Mouse (Mus musculus): ENCODE measurements around the gene Hemgn. TPM values are rescaled to one million over a fixed set of nuclear protein-coding genes. Genes with fewer than 3 reads are reported as not detected.

Gene Hemgn
- total and polyA plus RNA-seq, 3 experiments, result 11.8 to 19.9 TPM; not detected in 1

DNA sequence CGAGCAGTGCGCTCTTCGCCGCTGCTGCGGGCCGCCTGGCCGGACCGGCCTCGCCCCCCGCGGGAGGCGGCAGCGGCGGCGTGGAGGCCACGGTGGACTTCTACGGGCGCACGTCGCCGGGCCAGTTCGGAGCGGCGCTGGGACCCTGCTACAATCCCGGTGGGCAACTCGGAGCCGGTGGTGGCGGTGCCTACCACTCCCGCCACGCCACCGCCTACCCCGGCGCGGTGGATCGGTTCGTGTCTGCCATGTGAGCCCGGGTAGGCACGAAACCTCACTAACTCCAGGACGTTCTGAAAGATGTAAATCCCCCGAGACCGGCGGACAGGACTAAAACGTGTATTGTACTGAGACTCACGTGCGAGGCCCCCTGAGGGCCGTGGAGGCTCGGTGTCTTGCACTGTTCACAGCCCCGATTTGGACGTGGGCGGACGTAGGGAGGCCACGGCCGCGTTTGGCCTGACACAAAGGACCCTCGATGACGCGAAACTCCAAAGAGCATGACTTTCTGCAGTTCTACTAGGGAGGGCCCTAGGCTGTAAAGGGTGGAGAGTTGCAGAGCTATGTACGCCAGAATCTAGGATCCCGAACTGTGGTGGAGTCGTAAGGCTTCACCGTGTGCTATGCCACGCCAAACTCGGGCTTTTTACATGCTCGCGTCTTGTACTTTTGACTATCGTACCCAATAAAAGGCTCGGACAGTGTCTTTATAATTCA is 68.1 kb downstream of the Hemgn start:
- Histone ChIP-seq H3K9me3 (replicated peaks; ENCODE audit: insufficient read depth, low read length) (no peaks in the 10 kb centered on the region), H3K4me3 (ENCODE audit: control insufficient read depth in 1 of 2, insufficient read depth in 1 of 2, low read depth in 2 of 2, low read length in 2 of 2) (no peak overlapping the region), H3K36me3 (ENCODE audit: control insufficient read depth in 1 of 2, insufficient read depth in 2 of 2, low read length in 2 of 2) (no peaks in the 10 kb centered on the region), H3K79me2 (ENCODE audit: control insufficient read depth, insufficient read depth, low read length, poor library complexity) (no peaks in the 10 kb centered on the region), H3K4me1 (ENCODE audit: control insufficient read depth in 1 of 2, insufficient read depth in 2 of 2, low read length in 2 of 2) (no peaks in the 10 kb centered on the region), H3K27ac (ENCODE audit: control insufficient read depth, low read depth, low read length) (no peak overlapping the region), H3K9ac (ENCODE audit: control insufficient read depth, low read depth, low read length, poor library complexity, severe bottlenecking) (no peak overlapping the region), H3K27me3 (ENCODE audit: control insufficient read depth in 1 of 2, insufficient read depth in 2 of 2, low read length in 2 of 2) (peaks cover 2 to 14% of the 10 kb centered on the region in 2 experiments; a peak in 3 of 4 replicates)
- no peak for TF ChIP-seq EP300 (IDR thresholded peaks at IDR 0.05; ENCODE audit: low read depth in 1 of 2, low read length in 2 of 2)
- TF ChIP-seq CTCF (IDR thresholded peaks at IDR 0.05 in 2 of 3, conservative IDR thresholded peaks at IDR 0.05 in 1 of 3; ENCODE audit: control insufficient read depth in 1 of 3, insufficient read depth in 1 of 3, low read depth in 2 of 3, low read length in 3 of 3, poor library complexity in 1 of 3, severe bottlenecking in 1 of 3), result no peak
- no peak for TF ChIP-seq ZC3H11A (IDR thresholded peaks at IDR 0.05; ENCODE audit: low read depth, low read length)
- TF ChIP-seq GATA1 (IDR thresholded peaks at IDR 0.05; ENCODE audit: low read depth, low read length), result no peak
- no peak for TF ChIP-seq MYC (IDR thresholded peaks at IDR 0.05; ENCODE audit: low read depth, low read length)
- TF ChIP-seq ETS1 (IDR thresholded peaks at IDR 0.05; ENCODE audit: low read depth, low read length), result no peak
- TF ChIP-seq RAD21 (IDR thresholded peaks at IDR 0.05; ENCODE audit: low read depth, low read length), result no peak
- TF ChIP-seq NRF1 (IDR thresholded peaks at IDR 0.05; ENCODE audit: insufficient read depth, low read depth, low read length, poor library complexity, severe bottlenecking), result no peak
- no peak for TF ChIP-seq ELF1 (IDR thresholded peaks at IDR 0.05; ENCODE audit: low read depth, low read length)
- TF ChIP-seq HCFC1 (IDR thresholded peaks at IDR 0.05; ENCODE audit: low read depth, low read length), result no peak
- no peak for TF ChIP-seq E2F4 (IDR thresholded peaks at IDR 0.05; ENCODE audit: borderline replicate concordance, low read depth, low read length)
- TF ChIP-seq JUND (IDR thresholded peaks at IDR 0.05; ENCODE audit: low read depth, low read length), result no peak
- TF ChIP-seq USF2 (IDR thresholded peaks at IDR 0.05; ENCODE audit: borderline replicate concordance in 1 of 2, insufficient read depth in 1 of 2, low read depth in 1 of 2, low read length in 2 of 2), result no peak
- no peak for TF ChIP-seq USF1 (IDR thresholded peaks at IDR 0.05; ENCODE audit: low read depth, low read length)
- TF ChIP-seq MXI1 (IDR thresholded peaks at IDR 0.05; ENCODE audit: low read depth, low read length), result no peak
- TF ChIP-seq TCF12 (IDR thresholded peaks at IDR 0.05; ENCODE audit: low read depth, low read length), result no peak
- no peak for DNase-seq (ENCODE audit: low read depth, low spot score)

DNA sequence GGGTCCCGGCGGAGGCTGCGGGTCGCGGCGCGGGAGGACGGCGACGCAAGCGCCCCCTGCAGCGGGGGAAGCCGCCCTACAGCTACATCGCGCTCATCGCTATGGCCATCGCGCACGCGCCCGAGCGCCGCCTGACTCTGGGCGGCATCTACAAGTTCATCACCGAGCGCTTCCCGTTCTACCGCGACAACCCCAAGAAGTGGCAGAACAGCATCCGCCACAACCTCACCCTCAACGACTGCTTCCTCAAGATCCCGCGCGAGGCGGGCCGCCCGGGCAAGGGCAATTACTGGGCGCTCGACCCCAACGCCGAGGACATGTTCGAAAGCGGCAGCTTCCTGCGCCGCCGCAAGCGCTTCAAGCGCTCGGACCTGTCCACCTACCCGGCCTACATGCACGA is 69.0 kb downstream of the Hemgn start:
- Histone ChIP-seq H3K9ac (ENCODE audit: control insufficient read depth, low read depth, low read length, poor library complexity, severe bottlenecking) (no peak overlapping the region), H3K27me3 (ENCODE audit: control insufficient read depth in 1 of 2, insufficient read depth in 2 of 2, low read length in 2 of 2) (peaks cover 2 to 10% of the 10 kb centered on the region in 2 experiments; a peak in 3 of 4 replicates), H3K79me2 (ENCODE audit: control insufficient read depth, insufficient read depth, low read length, poor library complexity) (no peaks in the 10 kb centered on the region), H3K27ac (ENCODE audit: control insufficient read depth, low read depth, low read length) (no peak overlapping the region), H3K9me3 (replicated peaks; ENCODE audit: insufficient read depth, low read length) (no peaks in the 10 kb centered on the region), H3K36me3 (ENCODE audit: control insufficient read depth in 1 of 2, insufficient read depth in 2 of 2, low read length in 2 of 2) (no peaks in the 10 kb centered on the region), H3K4me3 (ENCODE audit: control insufficient read depth in 1 of 2, insufficient read depth in 1 of 2, low read depth in 2 of 2, low read length in 2 of 2) (no peak overlapping the region), H3K4me1 (ENCODE audit: control insufficient read depth in 1 of 2, insufficient read depth in 2 of 2, low read length in 2 of 2) (no peaks in the 10 kb centered on the region)
- TF ChIP-seq UBTF (IDR thresholded peaks at IDR 0.05; ENCODE audit: borderline replicate concordance, insufficient read depth, low read depth, low read length) (no peak), MYC (IDR thresholded peaks at IDR 0.05; ENCODE audit: low read depth, low read length) (no peak), NELFE (IDR thresholded peaks at IDR 0.05; ENCODE audit: low read depth, low read length) (no peak), TCF12 (IDR thresholded peaks at IDR 0.05; ENCODE audit: low read depth, low read length) (no peak), JUND (IDR thresholded peaks at IDR 0.05; ENCODE audit: low read depth, low read length) (no peak), NRF1 (IDR thresholded peaks at IDR 0.05; ENCODE audit: insufficient read depth, low read depth, low read length, poor library complexity, severe bottlenecking) (no peak), EP300 (IDR thresholded peaks at IDR 0.05; ENCODE audit: low read depth in 1 of 2, low read length in 2 of 2) (no peak), GABPA (IDR thresholded peaks at IDR 0.05; ENCODE audit: low read depth, low read length) (no peak), GATA1 (IDR thresholded peaks at IDR 0.05; ENCODE audit: low read depth, low read length) (no peak)
- DNase-seq (ENCODE audit: low read depth, low spot score), result no peak
